Mouse (Mus musculus): ENCODE measurements around the gene Fbxl8. TPM values are rescaled to one million over a fixed set of nuclear protein-coding genes. Genes with fewer than 3 reads are reported as not detected.
A peak's percentile ranks its signal among the peaks of the same experiment; 100 is the strongest.
"Not testable (repeated sequence)": the region's sequence is repeated elsewhere in the genome, so short reads cannot be mapped to it uniquely, and the experiment has no call there.

Gene Fbxl8
- total RNA-seq (2021): 1 to 10 TPM; 2.9 to 3.0 TPM
- long read RNA-seq, experiment 1, partial matches to known transcripts: 0 of 2 reads
- long read RNA-seq, experiment 1, other reads (novel, unspliced or antisense): 0 of 2 reads
- long read RNA-seq, experiment 2, partial matches to known transcripts: 0 of 1 reads
- long read RNA-seq, experiment 2, other reads (novel, unspliced or antisense): 1 of 1 reads

- DNase-seq: peak; percentile 85 to 89
Measured at GRCm38 (mm10) chr8:105264024-105264982, at the start of gene Fbxl8, which contains the start of gene Tradd. Gene Fbxl8, plus strand, starts transcription at chr8:105264648. Gene Tradd, minus strand, starts transcription at chr8:105264609.

GRCm38 (mm10) chr8:105217926-105218522 lies 46.4 kb upstream of the Fbxl8 start:
- peak; percentile 24 to 69 for DNase-seq

GRCm38 (mm10) chr8:105223850-105224249 lies 40.6 kb upstream of the Fbxl8 start:
- peak; percentile 21 to 30 for DNase-seq

GRCm38 (mm10) chr8:105224413-105225271 lies 39.8 kb upstream of the Fbxl8 start, which contains the start of gene D230025D16Rik:
Gene D230025D16Rik, plus strand, starts transcription at chr8:105225145.
- DNase-seq: peak; percentile 96 to 98

- no peak for DNase-seq
Measured at GRCm38 (mm10) chr8:105225272-105225593, 39.2 kb upstream of the Fbxl8 start.

- DNase-seq: no peak
Measured at GRCm38 (mm10) chr8:105225917-105226316, 38.5 kb upstream of the Fbxl8 start.

GRCm38 (mm10) chr8:105231503-105232320 lies 32.7 kb upstream of the Fbxl8 start:
- no peak for DNase-seq

- not testable (repeated sequence) for DNase-seq
Measured at GRCm38 (mm10) chr8:105232321-105232693, 32.1 kb upstream of the Fbxl8 start.

- DNase-seq: no peak
Measured at GRCm38 (mm10) chr8:105233126-105233935, 31.1 kb upstream of the Fbxl8 start.

GRCm38 (mm10) chr8:105235206-105235605 lies 29.2 kb upstream of the Fbxl8 start:
- DNase-seq: no peak

GRCm38 (mm10) chr8:105237442-105238142 lies 26.9 kb upstream of the Fbxl8 start:
- DNase-seq: no peak

GRCm38 (mm10) chr8:105241016-105241415 lies 23.4 kb upstream of the Fbxl8 start:
- no peak for DNase-seq

- no peak for DNase-seq
Measured at GRCm38 (mm10) chr8:105251954-105252353, 12.5 kb upstream of the Fbxl8 start.

GRCm38 (mm10) chr8:105252680-105253537 lies 11.5 kb upstream of the Fbxl8 start:
- DNase-seq: no peak

- no peak for DNase-seq
Measured at GRCm38 (mm10) chr8:105253766-105254151, 10.7 kb upstream of the Fbxl8 start.

- peak; percentile 91 to 94 for DNase-seq
Measured at GRCm38 (mm10) chr8:105254152-105254965, 10.1 kb upstream of the Fbxl8 start.

GRCm38 (mm10) chr8:105254966-105255350 lies 9.5 kb upstream of the Fbxl8 start, which contains the start of gene B3gnt9:
Gene B3gnt9, minus strand, starts transcription at chr8:105255153.
- peak in 1 of 2 experiments; percentile 89 for DNase-seq

Data from heart, adult 18-20 months (tissue).